Mouse (Mus musculus) brain, embryonic 14.5 days (tissue): ENCODE results near the gene Plekhj1. TPM values are rescaled to one million over a fixed set of nuclear protein-coding genes. Genes with fewer than 3 reads are reported as not detected.

Source experiments
- DNase-seq: peaks from one replicate; pipeline ENCODE4 v3.0.0-alpha.2; 2011; ENCODE audit warnings: low read depth
- CTCF ChIP-seq: fragments of 200-500 bp; IDR thresholded peaks from 2 replicates; pipeline ENCODE4 v1.5.1; 2012; ENCODE audit warnings: inconsistent platforms, mild to moderate bottlenecking, moderate library complexity, borderline replicate concordance; ENCODE audit not compliant: insufficient read depth, insufficient read length; ENCODE audit errors: extremely low read depth
- POLR2A ChIP-seq: fragments of 200-500 bp; IDR thresholded peaks from 2 replicates; pipeline ENCODE4 v1.6.1; 2012; ENCODE audit warnings: mild to moderate bottlenecking, inconsistent platforms, borderline replicate concordance; ENCODE audit not compliant: poor library complexity, insufficient read depth, insufficient read length, severe bottlenecking; ENCODE audit errors: extremely low read depth
- polyA plus RNA-seq: library from polyadenylated mRNA; depleted of rRNA; stranded (reverse); fragments of >200 nt; gene quantifications from 2 replicates; pipeline ENCODE4 v1.2.3, GENCODE M21; 2012

Plekhj1 gene
- polyA plus RNA-seq, 1 experiment: 88.7 TPM

GRCm38 (mm10) chr10:80797186-80798149, 958 bp downstream of the Plekhj1 start:
- TF ChIP-seq CTCF (no peak), POLR2A (no peak; the same call in 1 of the 2 replicates)
- DNase-seq: no peak

GRCm38 (mm10) chr10:80796307-80796848, 2.0 kb downstream of the Plekhj1 start:
- TF ChIP-seq POLR2A (no peak), CTCF (no peak)
- no peak for DNase-seq

GRCm38 (mm10) chr10:80794750-80795149, 3.7 kb downstream of the Plekhj1 start:
- TF ChIP-seq POLR2A (no peak), CTCF (no peak)

GRCm38 (mm10) chr10:80793803-80794202, 4.6 kb downstream of the Plekhj1 start:
- DNase-seq: no peak
- no peak for TF ChIP-seq POLR2A
- TF ChIP-seq CTCF: no peak

More at GRCm38 (mm10) chr10:80794750-80795149, 3.7 kb downstream of the Plekhj1 start:
- no peak for DNase-seq

- TF ChIP-seq POLR2A (no peak), CTCF (no peak)
- no peak for DNase-seq
These were observed 5.2 kb downstream of the Plekhj1 start for GRCm38 (mm10) chr10:80793033-80793784.

GRCm38 (mm10) chr10:80792175-80793032, 6.0 kb downstream of the Plekhj1 start:
- TF ChIP-seq CTCF (no peak), POLR2A (no peak)
- peak; percentile 24 for DNase-seq

GRCm38 (mm10) chr10:80791476-80792174, 6.8 kb downstream of the Plekhj1 start:
- TF ChIP-seq POLR2A (no peak), CTCF (no peak)
- no peak for DNase-seq

GRCm38 (mm10) chr10:80790761-80791404, 7.5 kb downstream of the Plekhj1 start:
- TF ChIP-seq POLR2A (no peak), CTCF (no peak)
- DNase-seq: no peak

GRCm38 (mm10) chr10:80787517-80787916, 10.9 kb downstream of the Plekhj1 start:
- no peak for DNase-seq
- TF ChIP-seq POLR2A: no peak
- TF ChIP-seq CTCF: no peak
